Mouse (Mus musculus) adrenal gland, postnatal 25 days (tissue): ENCODE measurements around the gene 2200002J24Rik. TPM values are rescaled to one million over a fixed set of nuclear protein-coding genes. Genes with fewer than 3 reads are reported as not detected.

Source experiments
- DNase-seq: peaks from one replicate; pipeline ENCODE4 v3.0.0; 2021; ENCODE audit warnings: mixed read lengths
- long read RNA-seq: library from polyadenylated mRNA; stranded (forward); transcript quantifications from one replicate; pipeline ENCODE4 v2.0.0, GENCODE M21; 2021
- total RNA-seq: library from RNA; stranded (reverse); gene quantifications from 2 replicates; pipeline ENCODE4 v1.2.3, GENCODE M21; 2021

Gene 2200002J24Rik
- total RNA-seq = 5.5 and 11.1 TPM in 2 replicates
- long read RNA-seq, partial matches to known transcripts = 1 of 2 reads
- long read RNA-seq, other reads (novel, unspliced or antisense) = 1 of 2 reads

DNA sequence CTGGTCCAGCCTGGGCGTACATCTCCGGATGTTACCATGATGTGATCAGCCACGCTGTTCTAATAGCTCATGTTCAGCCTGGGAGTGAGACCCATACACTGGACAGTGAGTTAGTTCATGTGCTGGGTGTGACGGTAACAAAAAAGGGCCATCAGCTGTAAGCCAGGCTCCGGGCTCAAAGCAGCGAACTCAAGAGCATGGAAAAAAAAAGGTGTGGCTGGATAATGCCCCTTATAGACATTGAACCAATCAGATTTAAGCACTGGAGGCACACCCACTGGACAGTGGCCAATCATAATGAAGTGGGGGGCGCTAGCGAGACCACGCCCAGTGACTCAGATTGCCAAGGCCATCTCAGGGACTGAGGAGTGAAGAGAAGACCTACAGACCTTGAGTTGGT, at the start of gene 2200002J24Rik:
Gene 2200002J24Rik (plus strand): TSS at position 338 of the 400 bp plus-strand sequence.
- peak; percentile 79 for DNase-seq

DNA sequence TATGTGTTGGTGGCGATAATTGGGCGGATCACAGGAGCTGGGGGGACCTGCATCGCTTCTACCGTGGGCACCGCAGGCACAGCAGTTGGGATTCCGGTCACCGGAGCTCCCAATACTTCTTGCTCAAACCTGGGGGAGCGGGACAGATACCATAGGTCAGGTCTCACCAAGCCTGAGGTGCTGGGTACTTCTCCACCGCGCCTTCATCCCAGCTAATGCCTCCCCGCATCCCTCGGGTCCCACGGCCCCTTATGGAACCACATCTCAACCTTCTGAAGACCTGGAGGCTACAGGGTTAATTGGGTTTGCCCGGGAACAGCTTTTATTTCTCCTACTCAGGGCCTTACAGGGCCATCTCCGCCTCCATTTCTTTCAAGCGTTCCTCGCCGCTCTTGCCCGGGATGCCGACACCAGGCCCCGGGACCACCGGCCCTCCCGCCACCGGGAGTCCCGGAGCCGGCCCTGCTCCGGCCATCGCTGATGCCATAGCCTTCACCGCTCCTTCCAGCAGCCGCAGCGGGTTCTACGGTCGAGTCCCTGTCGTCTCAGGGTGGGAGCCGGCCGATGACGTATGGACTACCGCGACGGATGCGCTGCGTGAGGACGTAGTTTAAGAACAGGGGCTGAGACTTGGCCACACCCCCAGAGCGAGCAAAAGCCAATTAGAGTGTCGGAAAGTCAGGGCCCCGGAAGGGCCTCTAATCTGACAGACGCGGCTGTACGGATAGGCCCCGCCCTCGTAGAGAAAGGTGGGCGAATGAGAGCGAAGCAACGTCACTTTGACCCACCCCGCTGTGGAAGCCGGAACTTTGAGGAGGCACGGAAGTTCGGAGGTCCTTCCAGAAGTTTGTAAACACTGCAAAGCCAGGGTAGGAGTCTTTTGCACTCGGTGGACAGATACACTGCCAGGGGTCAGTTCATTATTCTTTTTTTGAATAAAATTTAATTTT, 48.9 kb upstream of the 2200002J24Rik start, which contains the start of gene Rbm42:
Gene Rbm42 (minus strand): TSS at position 727 of the 950 bp plus-strand sequence.
- peak; percentile 96 for DNase-seq

DNA sequence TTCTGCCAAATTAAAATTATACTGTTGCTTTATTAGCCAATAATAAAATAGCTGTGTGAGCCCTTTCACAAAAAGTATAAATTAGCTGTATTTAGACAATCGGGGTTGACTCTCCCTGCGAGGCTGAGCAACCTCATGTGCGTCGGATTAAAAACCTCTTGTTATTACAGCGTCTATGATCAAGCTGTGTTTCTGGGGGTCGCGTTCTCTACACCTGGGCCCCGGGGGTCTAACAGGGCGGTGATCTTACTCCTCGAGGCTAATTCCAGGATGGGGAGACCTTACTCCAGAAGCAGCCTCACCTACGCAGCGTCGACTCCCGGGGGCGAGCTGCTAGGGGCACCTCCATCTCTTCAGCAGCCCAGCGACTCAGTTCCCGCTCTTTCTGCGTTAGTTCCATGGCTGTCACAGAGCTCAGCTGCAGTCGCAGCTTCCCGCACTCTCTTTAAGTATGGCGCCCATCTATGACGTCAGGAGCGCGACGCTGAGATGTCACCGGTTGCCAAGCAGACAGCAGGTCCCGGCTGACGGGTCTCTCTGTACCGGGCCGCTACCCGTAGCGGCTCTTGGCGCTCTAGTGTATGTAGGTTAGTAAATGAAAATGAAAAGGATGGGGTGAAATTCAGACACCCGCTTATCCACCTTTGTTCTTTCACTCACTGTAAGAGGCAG, 34.1 kb upstream of the 2200002J24Rik start, which contains the start of gene Haus5:
Gene Haus5 (minus strand): TSS at position 466 of the 672 bp plus-strand sequence.
- peak; percentile 86 for DNase-seq

DNA sequence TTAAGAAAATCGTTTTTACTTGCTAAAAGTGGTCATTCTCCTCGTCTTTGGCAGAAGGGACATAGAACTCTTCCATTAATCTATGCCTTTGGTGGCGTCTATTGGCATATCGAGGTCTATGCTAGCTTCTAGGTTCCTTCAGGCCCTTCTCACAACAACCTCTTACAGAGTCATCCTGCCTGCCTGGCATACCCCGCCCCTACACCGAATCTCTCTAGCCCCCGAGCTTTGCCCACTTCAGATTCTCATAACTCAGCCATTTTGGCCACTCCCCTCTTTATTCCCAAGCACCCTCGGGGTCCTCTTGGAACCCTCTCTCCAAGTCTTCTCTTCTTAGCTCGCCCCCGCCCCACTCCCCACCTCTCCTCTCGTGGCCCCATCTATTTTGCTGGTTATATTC, 33.4 kb upstream of the 2200002J24Rik start:
- no peak for DNase-seq

DNA sequence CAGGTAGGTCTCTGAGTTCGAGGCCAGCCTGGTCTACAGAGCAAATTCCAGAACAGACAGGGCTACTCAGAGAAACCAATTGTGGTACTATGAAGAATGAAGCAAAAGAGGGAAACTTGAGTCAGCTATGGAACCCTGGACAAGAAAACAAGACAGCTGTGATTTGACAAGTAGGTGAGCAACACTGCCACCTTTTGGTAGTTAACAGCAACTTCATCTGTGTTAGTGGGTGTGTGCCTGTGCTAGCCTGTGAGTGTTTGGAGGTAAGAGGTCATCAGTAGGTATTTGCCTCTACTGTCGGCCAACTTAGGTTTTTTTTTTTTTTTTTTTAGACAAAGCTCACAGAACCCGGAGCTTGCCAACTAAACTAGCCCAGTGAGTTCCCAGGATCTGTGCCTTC, 29.5 kb upstream of the 2200002J24Rik start:
- no peak for DNase-seq

DNA sequence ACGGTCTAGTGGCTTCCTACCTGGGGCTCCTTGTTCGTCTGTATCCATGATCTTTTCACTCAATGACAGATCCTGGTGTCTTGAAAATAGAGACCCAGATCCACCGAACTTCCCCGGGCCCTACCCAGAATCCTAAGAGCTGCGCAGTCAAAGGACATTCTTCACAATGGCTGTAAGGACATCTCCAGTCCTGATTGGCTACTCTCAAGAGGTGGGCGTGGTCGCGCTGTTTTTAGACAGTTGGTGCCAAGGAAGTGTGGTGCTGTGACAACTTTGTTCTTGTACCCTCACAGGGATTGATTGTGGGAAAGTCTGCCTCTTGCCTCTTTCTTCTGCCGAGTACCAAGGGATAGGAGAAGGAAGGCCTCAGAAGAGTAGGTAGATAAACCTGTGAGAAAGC, 27.2 kb upstream of the 2200002J24Rik start, which contains the start of gene Pmis2:
Gene Pmis2 (minus strand): TSS at position 126 of the 400 bp plus-strand sequence.
- DNase-seq = no peak

DNA sequence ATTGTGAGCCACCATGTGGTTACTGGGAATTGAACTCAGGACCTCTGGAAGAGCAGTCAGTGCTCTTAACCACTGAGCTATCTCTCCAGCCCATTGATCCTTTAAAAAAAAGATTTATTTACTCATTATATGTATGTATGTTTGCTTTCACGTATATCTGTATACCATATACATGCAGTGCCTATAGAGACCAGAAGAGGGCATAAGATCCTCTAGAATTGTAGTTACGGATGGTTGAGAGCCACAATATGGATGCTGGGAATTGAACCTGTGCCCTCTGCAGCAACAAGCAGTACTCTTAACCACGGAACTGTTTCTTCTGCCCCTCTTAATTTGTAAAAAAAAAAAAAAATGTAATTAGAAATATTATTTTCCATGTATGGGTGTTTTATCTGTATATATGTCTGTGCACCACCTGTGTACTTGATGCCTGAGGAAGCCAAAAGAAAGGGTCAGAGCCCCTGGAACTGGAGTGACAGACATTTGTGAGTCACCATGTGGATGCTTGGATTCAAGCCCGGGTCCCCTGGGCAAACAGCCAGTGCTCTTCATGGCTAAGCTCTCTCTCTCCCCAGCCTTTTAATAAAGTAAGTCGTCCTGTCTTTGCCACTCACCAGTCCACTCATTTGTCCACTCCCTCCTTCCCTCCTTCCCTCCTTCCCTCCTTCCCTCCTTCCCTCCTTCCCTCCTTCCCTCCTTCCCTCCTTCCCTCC, 20.3 kb upstream of the 2200002J24Rik start:
- peak; percentile 88 for DNase-seq

DNA sequence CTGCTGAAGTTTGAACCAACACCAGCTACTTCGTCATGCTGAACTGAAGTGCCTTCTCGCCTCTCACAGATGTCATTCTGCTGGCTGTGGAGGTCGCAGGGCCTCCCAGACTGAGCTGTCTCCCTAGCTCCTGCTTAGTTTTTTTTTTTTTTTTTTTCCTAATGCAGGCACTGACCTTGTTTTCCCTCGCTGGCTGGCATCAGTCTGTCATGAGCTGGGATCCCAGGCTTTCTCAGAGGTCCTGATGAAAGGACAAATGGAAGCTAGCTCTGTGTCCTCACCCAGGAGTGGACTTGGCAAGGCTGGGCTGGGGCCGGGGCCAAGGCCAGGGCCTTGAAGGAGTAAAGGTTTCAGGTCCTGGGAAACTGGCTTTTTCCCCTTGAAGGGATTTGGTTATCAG, 16.8 kb upstream of the 2200002J24Rik start:
- peak; percentile 16 for DNase-seq

DNA sequence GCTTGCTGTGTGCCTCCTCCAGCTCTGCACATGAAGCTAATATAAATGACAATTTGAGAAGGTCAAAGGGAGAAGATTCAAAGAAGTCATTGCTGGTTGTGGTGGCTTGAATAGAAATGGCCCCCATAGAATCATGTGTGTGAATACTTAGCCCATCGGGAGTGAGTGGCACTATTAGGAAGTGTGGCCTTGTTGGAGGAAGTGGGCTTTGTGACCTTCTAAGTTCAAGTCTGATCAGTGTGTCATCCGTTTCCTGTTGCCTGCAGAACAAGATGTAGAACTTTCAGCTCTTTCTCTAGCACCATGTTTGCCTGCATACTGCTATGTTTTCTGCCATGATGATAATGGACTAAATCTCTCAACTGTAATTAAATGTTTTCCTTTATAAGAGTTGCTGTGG, 15.3 kb upstream of the 2200002J24Rik start:
- DNase-seq = no peak

DNA sequence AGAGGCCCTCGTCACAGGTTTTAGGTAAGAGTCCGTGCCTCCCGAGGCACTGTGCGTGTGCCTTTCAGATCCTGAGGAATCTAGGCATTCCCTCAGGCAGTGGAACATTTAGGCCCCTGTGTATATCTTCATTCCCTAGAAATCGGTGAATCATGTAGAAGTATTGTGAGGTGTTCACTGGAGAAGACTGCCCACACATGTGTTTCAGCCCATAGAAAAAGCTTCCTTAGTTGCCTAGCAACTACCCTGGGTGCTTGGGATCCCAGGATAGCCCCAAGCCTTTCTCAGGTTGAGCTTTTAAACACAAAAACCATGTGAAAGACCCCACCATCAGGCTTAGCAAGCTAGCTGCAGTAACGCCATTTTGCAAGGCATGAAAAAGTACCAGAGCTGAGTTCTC, 10.4 kb upstream of the 2200002J24Rik start:
- no peak for DNase-seq

DNA sequence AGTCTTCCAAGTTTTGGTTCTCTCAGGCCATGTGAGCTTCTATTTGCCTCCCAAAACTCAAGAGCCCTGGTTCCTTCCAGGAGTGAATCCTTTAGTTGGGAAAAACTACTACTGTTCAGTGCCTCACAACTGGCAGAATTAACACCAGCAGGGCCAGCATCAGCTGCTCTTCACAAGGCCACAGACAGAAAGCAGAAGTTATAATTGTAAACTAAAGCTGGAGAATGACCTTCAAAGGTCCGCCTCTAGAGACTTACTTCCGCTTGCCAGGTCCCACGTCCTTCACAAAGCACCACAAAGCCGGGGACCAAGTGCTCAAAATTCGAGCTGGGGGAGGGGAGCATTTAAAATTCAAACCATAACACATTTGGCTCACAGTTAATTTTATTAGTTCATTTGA, 625 bp upstream of the 2200002J24Rik start:
- DNase-seq = no peak

DNA sequence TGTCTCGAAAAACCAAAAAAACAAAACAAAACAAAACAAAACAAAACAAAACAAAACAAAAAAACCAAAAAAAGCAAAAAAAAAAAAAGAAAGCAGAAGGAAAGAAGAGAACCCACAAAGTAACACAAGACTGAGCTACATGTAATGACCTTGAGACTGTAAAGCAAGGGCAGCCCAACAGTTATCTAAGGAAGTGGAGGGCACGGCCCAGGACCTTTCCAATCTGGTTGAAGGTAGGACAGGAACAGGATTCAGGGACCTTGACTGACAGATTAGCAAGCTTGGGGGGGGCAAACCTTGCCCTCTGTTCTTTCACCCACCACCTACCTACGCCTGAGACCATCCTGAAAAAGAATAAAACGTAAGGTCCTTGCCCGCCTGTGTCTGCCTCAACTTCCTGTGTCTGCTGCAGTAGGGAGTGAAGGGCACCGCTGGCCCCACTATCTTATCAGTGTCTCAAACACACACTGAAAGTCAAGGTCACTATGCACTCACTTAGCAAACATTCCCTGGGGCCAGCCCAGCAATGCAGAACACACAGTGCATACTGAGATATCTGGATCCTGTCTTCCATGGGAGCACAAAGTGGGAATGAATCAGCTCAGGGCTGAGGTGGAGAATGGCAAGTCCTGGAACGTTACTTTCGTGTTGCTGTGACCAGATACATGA, 7.6 kb downstream of the 2200002J24Rik start:
- DNase-seq = peak; percentile 52

DNA sequence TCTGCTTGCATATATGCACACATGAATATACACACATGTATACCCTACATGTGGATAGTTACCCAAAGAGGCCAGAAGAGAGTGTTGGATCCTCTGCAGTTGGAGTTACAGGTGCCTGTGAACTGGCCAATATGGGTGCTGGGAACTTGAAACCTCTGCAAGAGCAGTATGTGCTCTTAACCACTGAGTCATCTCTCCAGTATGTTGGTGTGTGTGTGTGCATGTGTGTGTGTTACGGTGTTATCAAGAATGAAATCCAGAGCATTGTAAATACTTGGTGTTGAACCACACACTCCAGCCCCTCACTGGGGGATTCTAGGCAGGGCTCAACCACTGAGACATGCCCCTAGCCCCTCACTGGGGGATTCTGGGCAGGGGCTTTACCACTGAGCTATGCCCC, 8.7 kb downstream of the 2200002J24Rik start:
- DNase-seq = no peak

DNA sequence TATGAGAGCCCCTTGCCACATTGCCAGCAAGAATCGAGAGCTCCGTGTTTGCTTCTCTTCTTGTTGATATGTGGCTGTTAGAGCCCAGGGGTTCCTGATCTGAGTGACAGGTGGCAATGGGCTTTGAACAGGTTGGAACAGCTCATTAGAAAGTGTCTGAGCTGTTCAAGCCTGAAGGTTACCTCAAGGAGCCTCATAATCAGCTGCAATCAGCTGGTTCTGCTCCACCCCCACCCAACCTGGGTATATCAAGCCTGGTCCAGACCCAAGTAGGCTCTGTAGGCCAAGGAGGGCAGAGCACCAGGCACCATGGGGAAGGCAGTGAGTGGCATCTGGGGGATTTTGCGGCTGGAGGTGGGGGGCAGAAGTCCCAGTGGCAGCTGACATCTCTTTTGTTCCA, 13.2 kb downstream of the 2200002J24Rik start, which contains the start of gene Atp4a:
Gene Atp4a (plus strand): TSS at position 268 of the 400 bp plus-strand sequence.
- DNase-seq = no peak

DNA sequence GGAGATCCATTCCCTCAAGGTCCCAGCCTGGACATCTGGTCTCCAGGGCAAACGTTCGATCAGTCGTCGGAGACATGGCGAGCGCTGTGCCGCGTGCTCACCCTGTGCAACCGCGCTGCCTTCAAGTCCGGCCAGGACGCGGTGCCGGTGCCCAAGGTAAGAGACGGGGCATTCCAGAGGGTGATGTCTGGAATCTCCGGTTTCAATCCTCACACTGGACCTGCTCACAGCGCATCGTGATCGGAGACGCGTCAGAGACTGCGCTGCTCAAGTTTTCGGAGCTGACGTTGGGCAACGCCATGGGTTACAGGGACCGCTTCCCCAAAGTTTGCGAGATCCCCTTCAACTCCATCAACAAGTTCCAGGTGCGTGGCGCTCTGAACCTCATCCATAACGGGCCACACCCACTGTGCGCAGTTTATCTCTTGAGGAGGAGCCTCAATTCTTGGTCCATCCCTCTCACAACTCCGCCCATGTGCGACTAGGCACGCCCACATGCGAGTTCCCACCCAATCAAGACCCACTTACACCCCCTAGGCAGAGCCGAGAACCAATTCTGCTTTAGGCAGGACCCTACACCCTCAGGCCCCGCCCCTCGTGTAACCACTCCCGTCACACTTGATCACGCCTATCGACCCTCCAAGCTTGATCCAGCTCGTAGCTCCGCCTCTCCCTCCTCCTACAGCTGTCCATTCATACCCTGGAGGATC, 18.4 kb downstream of the 2200002J24Rik start:
- DNase-seq = peak; percentile 86

DNA sequence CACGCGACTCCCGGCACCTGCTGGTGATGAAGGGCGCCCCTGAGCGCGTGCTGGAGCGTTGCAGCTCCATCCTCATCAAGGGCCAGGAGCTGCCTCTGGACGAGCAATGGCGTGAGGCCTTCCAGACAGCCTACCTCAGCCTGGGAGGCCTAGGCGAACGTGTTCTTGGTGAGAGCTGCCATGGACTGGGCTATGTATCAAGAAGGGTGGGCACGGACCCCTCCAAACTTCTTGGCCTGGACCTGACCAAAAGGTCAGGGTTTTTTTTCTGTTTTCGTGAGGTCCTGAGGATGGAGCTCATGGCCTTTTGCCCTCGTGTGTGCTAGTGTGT, 19.0 kb downstream of the 2200002J24Rik start:
- DNase-seq = no peak

DNA sequence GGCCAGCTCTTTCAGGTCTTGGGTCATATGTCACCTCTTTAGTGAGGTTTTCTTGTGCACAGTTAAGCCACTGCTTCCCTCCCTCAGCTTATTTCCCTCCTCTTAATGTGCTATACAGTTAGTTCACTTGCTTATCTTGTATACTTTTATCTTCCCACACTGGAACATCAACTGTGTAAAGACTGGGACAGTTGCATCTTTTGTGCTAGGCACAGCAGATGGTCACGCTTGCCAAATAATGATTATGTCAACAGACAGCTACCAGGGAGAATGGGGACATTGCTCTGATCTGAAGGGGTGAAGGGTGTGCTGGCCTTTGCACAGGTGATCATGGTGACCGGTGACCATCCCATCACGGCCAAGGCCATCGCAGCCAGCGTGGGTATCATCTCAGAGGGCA, 20.9 kb downstream of the 2200002J24Rik start:
- no peak for DNase-seq

DNA sequence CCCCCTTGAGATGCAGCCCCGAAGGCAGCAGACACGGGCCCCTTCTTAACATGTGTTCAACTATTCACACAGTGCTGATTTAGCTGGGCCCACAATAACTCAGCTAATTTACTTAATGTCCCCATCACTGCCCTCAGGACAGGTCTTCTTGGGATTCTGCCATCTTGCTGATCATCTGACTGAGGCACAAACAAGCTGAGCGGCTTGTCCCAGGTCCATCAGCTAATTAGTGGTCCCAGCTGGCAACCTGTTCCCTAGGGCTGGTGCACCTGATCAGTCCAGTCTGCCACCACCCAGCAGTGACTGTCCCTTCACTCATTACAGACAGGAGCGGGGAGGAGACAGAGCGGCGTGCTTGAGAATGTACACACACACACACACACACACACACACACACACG, 22.6 kb downstream of the 2200002J24Rik start:
- DNase-seq = no peak

DNA sequence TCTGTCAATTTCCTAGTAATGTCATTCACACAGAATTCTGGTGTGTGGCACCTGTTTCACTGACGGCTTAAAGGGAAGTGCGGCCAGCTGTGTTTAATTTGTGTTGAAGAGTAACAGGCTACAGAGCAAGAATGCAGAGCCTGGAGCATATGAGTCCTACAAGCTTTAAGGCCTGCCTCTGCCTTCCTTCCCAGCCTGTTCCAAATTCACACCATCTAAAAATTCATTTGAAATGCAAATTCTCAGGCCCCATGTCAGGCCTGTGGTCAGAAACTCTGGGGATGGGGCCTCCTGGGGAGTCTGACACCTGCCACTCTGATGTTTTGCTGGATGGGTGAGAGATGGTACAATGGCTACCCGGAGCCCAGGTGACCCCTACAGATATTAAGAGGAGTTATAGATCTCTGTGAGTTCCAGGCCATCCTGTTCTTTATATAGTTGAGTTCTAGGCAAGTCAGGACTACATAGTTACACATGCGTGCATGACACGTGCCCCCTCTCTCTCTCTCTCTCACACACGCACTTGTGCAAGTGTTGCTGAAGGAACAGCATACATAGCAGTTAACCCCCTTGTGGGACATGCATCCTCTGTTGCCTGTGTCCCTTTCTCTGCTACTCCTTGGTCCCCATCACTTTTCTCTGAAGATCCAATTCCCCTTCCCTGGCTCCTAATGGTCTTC, 24.7 kb downstream of the 2200002J24Rik start:
- DNase-seq = no peak

DNA sequence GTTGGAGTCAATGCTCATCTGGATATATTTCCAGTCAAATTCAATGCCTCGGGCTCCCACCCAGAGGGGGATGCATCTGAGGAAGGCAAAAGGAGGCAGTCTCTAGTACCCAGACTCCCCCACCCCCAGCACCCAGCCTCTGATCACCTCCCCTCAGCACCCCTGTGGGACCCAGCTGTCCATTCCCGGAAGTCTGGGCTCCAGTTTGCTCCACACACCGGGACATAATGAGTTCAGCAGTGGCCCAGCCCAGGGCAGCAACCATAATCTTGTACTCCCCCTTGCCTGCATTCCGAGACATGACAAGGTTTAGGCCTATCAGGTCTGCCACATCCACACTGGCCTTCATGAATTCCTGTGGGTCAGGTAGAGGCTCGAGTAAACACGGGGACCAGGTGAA, 29.5 kb downstream of the 2200002J24Rik start:
- DNase-seq = no peak
